Mouse (Mus musculus): ENCODE measurements at regions not wholly inside any gene's neighbourhood (a gene's known extent, or its start where the extent isn't known, plus 50 kb on each side); places are given as distances from the start of the nearest gene placed in this dataset.
"Not testable (repeated sequence)": the region's sequence is repeated elsewhere in the genome, so short reads cannot be mapped to it uniquely, and the experiment has no call there.

DNA sequence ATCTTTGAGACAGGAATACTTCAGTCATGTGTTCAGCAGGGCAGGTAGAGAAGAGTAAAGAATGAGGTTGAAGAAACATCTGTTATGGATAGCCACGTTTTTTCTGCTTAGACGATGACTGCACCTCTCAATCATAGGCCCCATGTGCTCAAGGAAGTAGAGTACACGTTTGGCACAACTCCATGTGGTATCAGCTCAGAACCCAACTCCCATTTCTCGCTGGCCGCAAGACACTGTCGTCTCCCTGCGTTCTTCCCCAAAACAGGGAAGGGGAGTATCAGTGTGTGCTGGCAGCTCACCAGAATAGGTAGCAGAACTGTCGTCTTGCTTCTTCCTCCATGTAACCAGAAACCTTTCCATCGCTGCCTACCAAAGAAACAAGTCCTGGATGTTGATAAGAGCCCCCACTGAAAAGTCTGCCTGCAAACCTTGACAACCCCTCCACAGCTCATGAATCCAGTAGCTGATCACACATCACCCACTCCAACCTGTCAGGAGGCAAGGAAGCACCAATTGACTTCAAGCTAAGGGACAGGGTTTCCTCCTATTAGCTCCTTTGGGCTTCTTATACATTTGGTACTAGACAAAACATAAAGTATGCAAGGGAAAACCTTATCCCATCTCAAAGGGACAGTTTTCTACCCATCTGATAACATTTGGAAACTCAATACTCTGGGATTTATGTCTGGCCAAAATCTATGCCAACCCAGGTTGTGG is 77.3 kb upstream of the Myo9b start:
- not testable (repeated sequence) for TF ChIP-seq CTCF (IDR thresholded peaks at IDR 0.05; ENCODE audit: low read depth); EP300 (optimal IDR thresholded peaks at IDR 0.05)
